Mouse (Mus musculus) T-helper 17 cell (primary cell): ENCODE results near the gene Casq2.

Experiments used
- in situ Hi-C, 2 experiments: fragments of 300-600 bp; cut with MboI, MseI; formaldehyde crosslinking; loops; 1 replicate in 1 of 2; 2 replicates in 1 of 2; pipeline ENCODE4 v1.15.1; 2025; ENCODE audit warnings: high pct_unique_total_duplicates in 2 of 2

Gene Casq2

GRCm38 (mm10) chr3:102187401-102187800 is 101.2 kb downstream of the Casq2 start:
- in situ Hi-C loops = loop anchor here in 1 of 2 experiments (25.0 kb wide), 1 partner anchor 1575 kb away; no protein-coding TSS in a partner anchor

DNA sequence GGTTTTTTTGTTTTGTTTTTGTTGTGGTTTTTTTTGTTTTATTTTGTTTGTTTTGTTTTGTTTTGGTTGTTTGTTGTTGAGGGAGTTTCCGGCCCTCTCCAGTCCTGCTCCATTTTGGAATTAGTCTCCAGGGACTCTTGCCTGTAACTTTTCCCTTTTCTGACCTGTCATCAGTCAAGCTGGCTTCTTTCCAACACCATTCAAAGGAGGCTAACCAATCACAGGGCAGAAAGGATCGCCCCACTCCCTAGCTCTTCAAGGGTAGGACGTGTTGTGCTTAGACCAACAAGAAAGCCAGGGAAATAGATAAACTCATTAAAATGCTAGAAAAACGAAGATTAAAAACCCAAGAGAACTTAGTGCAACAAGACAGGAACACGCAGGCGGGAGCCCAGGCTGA is 102.8 kb downstream of the Casq2 start:
- in situ Hi-C loops = loop anchor here in 1 of 2 experiments (25.0 kb wide), 1 partner anchor 1577 kb away; no protein-coding TSS in a partner anchor

DNA sequence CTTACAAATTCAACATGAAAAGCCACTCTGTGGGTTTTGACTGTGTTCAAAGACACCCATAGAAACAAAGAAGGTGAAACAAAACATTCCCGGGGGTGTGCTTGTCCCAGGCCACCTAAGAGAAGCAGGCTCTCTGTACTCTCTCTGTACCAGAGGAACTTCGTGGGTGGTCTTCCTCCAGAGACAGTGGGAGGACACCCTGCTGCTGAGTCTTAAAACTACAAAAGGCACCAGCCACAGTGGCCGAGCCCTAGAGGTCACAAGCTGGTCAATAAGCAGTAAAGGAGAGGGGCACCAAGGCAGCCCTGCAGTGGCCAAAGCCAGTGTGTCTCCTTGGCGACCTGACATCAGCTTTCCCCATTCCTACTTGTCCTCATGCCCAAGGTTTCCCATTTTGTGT is 103.8 kb downstream of the Casq2 start:
- in situ Hi-C loops = loop anchor here in 1 of 2 experiments (25.0 kb wide), 1 partner anchor 1578 kb away; no protein-coding TSS in a partner anchor

DNA sequence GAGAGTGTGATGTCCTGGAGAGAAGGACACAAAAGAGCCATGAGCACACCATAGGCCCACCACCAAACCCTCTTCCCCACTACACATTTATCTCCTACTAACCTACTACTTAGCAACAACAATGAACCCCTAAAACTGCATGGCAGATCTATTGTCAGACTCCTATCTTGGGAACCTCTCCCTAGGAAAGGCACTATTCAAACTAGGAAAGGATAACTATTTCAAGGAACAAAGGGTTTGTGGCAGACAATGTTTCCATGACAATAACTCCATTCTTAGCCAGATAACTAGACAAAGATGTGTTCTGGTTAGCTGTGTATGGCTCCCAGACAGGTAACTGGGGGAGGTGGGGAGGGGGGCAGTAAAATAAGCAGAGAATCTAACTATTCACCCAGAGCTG is 104.4 kb downstream of the Casq2 start:
- in situ Hi-C loops = loop anchor here in 1 of 2 experiments (25.0 kb wide), 1 partner anchor 1578 kb away; no protein-coding TSS in a partner anchor

GRCm38 (mm10) chr3:102191575-102191974 is 105.4 kb downstream of the Casq2 start:
- in situ Hi-C loops = loop anchor here in 1 of 2 experiments (25.0 kb wide), 1 partner anchor 1579 kb away; no protein-coding TSS in a partner anchor

DNA sequence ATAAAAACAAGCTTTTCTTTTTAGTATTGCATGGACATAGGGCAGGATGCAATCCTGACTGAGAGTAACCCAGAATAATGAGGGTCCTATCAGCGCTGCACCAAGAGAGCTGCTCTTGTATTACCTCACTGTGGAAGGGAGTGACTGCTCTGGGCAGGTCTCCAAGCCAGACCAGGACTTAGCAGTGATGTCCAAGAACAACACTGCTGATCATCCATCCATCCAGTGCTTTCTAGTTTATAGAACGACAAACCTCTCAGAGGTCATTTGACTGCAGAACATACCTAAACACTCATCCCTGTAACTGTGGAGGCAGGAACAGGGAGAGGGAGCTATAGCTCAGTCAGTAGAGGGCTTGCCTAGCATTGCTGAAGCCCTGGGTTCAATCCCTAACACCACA is 106.4 kb downstream of the Casq2 start:
- in situ Hi-C loops = loop anchor here in 1 of 2 experiments (25.0 kb wide), 1 partner anchor 1580 kb away; no protein-coding TSS in a partner anchor

DNA sequence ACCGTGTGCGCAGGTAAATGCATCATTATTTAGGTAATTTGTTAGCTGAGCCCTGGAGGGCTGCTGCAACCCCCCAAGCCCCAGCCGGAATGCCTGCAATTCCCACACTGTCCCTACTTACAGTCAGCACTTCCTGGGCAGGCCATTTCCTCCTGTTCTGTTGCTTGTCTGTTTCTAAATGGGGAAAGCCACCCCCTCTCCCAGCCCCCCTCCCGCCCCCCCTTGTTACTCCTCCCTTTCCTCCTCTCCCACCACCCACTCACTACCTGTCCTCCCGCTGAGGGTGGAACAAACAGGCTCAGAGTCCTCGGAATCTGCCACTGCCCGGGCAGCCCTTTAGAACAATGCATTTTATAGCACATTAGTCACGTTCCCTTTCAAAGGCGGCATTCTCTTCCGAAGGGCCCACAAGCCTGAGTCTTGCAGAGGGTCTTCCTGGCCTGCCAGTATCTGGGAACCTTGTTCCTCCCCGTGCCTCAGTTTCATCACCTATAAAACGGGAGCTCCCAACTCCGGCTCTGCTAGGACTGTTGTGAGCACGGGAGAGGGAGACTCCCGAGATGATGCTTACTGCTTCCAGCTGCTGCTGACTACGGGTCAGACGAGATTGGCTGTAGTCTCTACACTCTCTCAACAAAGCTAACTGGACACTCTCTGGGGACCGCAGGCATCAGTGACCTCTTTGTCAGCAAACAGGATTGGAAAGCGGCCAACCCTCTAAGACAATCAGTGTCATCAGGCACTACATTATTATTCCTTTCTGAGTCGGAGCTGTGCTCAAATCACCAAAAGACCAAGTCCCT is 107.5 kb downstream of the Casq2 start:
- in situ Hi-C loops = loop anchor here in 1 of 2 experiments (25.0 kb wide), 1 partner anchor 1581 kb away; no protein-coding TSS in a partner anchor

GRCm38 (mm10) chr3:102194291-102195051 is 108.3 kb downstream of the Casq2 start:
- in situ Hi-C loops = loop anchor here in 1 of 2 experiments (25.0 kb wide), 1 partner anchor 1582 kb away; no protein-coding TSS in a partner anchor

GRCm38 (mm10) chr3:102195762-102196161 is 109.5 kb downstream of the Casq2 start:
- in situ Hi-C loops = loop anchor here in 1 of 2 experiments (25.0 kb wide), 1 partner anchor 1583 kb away; no protein-coding TSS in a partner anchor
